In the genomic region with DNA sequence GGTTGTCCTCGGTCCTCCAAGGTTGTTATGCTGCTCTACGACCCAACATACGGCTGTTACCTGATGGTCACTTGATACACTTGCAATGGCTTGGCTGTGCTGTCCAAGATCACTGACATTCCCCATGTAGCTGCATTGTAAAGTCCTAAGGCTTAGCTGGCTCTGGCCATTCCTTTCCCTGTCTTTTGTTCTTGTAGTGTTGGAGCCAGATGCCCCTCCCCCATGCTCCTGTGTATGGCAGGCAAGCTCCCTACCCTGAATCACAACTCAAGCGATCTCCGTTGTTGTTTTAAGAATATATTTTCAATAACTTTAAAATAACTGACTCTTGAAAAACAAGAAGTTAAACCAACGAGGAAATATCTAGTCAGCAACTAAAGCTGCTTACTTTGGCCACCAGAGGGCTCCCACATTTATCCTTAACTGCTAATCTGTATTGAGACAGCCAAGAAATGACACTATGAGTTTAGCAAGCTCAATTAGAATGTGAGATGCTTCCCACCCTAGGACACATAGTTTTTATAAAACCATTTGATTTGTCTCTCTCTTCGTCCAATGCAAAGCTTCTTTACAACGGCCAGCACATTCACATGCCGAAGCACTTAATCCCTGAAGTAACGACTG, we compare ENCODE assay signal across 8 mouse cellular contexts.
DNase-seq lines count a peak whose midpoint lies in the region; ATAC-seq lines count a peak whose summit lies in the region.

No protein-coding gene starts in this region.

- no peaks in the 10 kb centered on the region for H3K27me3 ChIP-seq in splenic B cell, adult 2 months (ENCODE audit: control insufficient read depth, insufficient read depth, low read length, poor library complexity, severe bottlenecking)

- DNase-seq in adrenal gland, adult 2 months = peak; percentile 30
- no peak for DNase-seq in adrenal gland, adult 8-10 months
- DNase-seq in left cerebral cortex, postnatal 10 days (ENCODE audit: extremely low spot score in 1 of 2, low spot score in 2 of 2) = peak; percentile 34 to 42
- DNase-seq in left cerebral cortex, adult 11 months (ENCODE audit: low spot score) = no peak
- DNase-seq in NIH3T3 (ENCODE audit: low read depth) = peak; percentile 62
- peak; percentile 38 to 68 for DNase-seq in layer of hippocampus, postnatal 14 days (ENCODE audit: low spot score in 2 of 2)
- DNase-seq in splenic B cell, adult 2 months (ENCODE audit: low read depth, low spot score) = peak; percentile 5

- peak; percentile 69; the same call in 1 of the 2 replicates for ATAC-seq in erythroid progenitor cell, adult 5-6 weeks (replicated peaks; ENCODE audit: low FRiP score, poor library complexity, severe bottlenecking)

- H3K36me3 ChIP-seq in splenic B cell, adult 2 months (ENCODE audit: control insufficient read depth, insufficient read depth, low read length, poor library complexity, severe bottlenecking) = no peaks in the 10 kb centered on the region

- intact Hi-C loops in left cerebral cortex, postnatal 10 days (cut with DNase I) = loop anchor here (5.0 to 10.0 kb wide), 3 partner anchors 271 to 398 kb away; no protein-coding TSS in a partner anchor

Comparison
In these comparisons a context has a peak if more than half of its experiments do, and no peak if none do; other contexts are left out.
1. DNase-seq: peak in adrenal gland, adult 2 months (single experiment), left cerebral cortex, postnatal 10 days (2 of 2), NIH3T3 (single experiment), layer of hippocampus, postnatal 14 days (2 of 2) and splenic B cell, adult 2 months (single experiment); none in adrenal gland, adult 8-10 months (single experiment) and left cerebral cortex, adult 11 months (single experiment).